Mouse (Mus musculus): ENCODE data around the gene Tmem54. TPM values are rescaled to one million over a fixed set of nuclear protein-coding genes. Genes with fewer than 3 reads are reported as not detected.

Gene Tmem54
- polyA plus RNA-seq, 3 experiments from 2014 or later = not detected

DNA sequence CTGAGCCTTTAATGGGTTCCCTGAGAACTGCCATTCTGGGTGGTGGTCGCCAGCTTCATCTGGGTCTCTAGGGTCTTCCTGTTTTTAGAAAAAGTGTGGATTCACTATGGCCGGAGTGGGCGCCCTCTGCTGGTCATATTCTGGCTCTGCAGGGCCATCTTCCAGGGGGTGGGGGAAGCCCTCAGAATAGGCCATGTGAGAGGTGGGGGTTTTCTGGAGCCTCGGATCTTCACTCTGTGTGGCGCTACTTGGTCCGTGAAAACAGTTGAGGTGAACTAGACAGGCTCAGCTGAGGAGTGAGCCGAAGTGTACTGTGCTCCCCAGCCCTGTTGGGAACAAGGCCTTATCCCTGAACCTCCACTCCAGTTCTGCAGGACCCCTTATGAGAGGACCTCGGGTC is 24.8 kb downstream of the Tmem54 start:
- ATAC-seq = peak; percentile 58

DNA sequence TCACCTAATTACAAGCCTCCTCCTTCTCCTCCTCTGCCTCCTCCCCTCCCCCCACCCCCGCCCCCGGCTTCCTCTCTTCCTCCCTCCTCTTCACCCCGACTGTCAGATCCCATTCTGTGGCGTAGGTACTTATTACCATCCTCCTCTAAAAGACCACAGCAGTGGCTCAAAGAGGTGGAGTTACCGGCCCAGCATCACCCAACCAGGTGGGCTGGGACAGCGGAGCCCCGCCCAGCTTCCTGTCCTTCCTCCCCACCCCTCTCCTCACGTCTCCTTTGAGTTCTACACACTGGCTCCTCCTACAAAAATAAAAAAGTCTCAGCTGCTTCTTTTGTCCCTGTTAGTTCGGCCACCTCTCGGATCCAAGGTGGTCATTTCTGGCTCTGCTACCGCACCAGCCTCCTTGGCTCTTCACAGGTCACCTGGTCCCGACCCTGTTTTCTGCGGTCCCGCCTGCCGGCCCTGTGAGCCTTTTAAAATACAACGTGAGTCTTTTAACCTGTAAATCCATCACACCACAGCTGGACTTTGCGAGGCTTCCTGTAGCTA is 25.5 kb downstream of the Tmem54 start:
- ATAC-seq = peak; percentile 90

DNA sequence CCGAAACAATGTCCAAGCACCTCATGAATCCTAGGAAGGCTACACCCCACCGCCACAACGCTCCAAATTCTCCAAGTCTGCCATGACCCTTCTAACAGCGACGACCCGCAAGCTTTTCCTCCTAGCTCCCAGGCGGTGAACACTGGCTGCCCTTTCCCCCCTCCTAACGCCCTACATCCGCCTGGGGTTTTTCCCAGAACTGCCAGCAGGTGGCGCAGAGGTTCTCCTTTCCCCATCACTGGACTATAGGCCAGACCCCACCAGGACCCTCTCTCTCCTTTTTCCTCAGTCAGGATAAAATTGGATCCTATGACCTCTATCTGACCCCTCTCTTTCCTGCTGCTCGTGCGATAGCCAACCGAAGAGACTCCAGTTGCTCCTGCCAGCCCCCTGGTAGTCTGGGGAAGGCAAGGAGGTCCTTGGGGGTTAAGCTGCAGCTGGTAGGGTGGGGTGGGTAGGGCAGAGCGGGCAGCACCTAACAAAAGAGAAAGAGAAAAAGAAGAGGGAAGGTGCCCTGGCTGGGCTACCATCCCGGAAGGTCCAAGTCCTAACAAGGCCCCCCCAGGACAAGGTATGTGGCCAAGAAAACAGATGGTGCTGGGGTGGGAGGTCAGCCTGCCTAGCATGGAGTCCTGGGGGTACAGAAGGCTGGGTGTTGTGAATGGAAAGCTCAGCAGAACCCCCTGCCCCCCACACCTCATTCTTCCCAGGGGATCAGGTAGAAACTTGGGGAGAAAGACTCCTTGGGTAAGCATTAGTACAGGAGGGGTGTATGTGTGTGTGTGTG is 29.6 kb downstream of the Tmem54 start:
- no peak for ATAC-seq

DNA sequence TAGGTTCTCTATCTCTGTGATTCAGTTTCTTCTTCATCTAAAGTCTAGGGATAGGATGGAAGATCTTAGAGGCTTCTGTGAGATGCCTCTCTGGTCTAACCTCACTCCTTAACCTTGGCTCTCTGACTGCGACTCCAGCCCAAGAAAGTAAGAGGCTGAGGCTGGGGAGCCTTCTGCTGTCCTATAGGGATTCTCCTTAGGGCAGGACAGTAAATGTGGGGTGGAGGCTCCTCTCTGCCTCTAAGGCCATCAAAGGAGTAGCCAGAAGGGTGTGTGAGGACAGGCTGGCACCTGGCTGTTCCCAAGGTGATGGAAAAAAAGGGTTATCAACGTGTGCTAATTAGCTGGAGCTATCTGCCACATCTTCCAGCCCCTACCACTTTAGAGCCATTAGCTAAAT is 30.3 kb downstream of the Tmem54 start:
- ATAC-seq = no peak

DNA sequence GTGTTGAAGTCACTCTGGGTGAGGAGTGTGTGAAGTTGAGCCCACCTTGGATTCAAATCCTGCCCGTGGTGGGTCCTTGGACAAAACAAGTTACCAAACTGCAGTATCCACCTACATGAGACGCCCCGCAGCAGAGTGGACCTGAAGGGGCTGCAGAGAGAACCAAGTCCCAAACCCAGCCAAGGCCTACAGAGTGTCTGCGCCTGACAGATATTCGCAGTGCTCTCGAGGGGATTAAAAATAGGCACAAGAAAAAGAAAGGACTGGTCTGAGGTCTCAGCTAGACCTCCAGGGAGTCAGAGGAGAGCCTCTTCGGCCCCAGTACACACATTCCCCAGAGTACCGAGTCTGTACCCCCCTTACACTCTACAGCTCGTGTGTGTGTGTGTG is 30.8 kb downstream of the Tmem54 start:
- ATAC-seq = no peak

DNA sequence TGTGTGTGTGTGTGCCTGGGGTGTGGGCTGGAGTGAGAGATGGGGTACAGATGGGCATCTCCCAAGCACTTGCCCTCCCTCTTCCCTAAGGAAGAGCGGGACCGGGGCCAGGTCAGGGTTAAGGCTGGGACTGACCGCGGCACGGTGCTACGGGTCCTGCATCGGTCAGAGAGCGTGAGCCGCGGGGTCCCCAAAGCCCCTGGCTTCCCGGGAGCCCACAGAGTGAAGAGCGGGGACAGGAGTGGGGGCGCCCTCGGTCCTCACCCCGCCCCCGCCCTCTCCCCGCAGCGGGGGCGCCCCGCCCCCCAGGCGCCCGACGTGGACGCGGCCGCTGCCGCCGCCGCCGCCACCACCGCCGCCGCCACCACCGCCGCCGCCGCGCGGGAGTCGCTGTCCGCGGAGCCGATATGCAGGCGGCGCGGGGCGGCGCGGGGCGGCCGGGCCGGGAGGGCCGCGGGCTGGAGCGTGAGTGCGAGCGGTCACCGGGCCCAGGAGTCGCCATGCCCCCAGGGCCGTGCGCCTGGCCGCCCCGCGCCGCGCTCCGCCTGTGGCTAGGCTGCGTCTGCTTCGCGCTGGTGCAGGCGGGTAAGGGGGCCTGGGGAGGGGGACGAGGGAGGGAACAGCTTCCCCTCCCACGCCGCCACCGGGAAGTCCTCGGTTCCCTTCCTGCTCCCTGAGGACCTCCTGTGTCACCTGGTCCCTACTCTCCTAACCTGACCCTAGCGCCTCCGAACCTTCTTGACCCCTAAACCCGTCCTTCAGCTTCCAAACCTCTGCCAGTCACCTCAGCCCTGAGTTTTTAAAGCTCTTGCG is 31.4 kb downstream of the Tmem54 start, which contains the start of gene Fndc5:
Fndc5 (plus strand) TSS at position 421 of the 813 bp plus-strand sequence.
- ATAC-seq = no peak

DNA sequence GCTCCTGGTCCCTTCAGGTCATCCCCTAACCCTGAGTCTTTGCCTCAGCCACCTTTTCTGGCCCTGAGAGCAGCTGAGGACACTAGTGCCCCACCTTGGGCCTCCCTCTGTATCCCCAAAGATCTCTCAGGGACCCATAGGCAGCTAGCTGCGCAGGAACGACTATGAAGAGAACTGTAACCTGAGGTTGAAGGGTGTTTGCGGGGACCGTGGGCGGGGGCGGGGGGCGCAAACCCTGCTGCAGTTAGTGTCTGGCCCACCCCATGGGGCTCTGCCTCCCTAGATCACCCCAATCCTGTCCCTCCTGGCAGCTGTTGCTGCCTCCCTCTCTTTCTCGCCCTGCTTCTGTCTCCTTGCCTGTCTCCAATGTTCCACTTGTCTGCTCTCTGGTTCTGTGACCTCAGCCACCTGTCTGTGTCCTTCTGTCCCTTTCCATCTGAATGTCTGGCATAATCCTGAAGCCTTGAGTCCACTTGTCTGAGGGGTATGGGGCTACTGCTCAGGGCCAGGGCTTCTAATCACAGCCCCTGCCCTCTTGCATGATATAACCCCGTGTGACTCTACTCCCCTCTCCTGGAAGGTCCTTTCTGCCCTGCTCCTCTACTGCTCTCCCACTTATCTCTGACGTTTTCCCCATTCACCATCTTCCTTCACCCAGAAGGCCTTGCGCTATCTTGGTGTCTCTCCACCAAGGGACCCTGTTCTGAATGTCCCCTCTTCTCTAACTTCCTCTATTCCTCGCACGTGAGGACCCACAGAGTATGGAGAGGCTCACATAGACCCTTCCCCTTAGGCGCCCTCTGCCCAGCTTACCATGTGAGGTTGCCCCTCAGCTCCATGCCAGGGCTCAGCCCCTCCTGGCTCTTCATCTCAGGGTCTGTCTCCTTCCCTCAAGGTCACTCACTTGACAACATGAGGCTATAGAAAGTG is 32.3 kb downstream of the Tmem54 start:
- no peak for ATAC-seq

DNA sequence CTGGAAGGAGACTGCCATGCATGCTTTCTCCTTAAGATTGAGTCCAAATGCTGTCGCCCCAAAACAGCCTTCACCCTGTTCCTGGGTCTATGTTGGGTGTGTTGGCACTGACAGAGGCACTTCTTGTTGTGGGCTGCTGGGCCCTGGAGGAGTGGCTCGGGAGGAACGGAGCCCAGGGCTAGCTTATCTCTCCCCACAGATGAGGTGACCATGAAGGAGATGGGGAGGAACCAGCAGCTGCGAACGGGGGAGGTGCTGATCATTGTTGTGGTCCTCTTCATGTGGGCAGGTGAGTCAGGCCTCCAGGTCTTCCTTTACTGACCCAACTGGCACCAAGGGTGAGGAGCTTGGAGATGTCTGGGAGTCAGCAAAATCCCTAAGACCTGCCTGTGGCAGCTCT is 34.3 kb downstream of the Tmem54 start:
- ATAC-seq = no peak

DNA sequence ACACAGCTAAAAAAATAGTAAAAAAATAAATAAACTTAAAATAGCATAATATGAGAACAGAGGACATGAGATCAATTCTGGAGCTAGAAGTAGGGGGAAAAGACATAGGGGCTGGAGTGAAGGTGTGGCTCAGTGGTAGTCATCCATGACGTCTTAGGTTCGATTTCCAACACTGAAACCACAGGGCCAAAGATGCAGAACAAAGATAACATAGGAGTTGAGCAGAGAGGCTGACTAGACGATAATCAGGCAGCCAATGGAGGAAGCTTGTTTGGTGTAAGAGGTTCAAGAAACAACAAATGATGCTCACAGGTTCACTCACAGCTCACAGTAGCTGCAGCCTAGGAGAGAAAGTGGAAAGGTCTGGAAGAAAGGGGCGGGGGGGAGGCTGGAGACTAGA is 35.5 kb downstream of the Tmem54 start:
- ATAC-seq = no peak

DNA sequence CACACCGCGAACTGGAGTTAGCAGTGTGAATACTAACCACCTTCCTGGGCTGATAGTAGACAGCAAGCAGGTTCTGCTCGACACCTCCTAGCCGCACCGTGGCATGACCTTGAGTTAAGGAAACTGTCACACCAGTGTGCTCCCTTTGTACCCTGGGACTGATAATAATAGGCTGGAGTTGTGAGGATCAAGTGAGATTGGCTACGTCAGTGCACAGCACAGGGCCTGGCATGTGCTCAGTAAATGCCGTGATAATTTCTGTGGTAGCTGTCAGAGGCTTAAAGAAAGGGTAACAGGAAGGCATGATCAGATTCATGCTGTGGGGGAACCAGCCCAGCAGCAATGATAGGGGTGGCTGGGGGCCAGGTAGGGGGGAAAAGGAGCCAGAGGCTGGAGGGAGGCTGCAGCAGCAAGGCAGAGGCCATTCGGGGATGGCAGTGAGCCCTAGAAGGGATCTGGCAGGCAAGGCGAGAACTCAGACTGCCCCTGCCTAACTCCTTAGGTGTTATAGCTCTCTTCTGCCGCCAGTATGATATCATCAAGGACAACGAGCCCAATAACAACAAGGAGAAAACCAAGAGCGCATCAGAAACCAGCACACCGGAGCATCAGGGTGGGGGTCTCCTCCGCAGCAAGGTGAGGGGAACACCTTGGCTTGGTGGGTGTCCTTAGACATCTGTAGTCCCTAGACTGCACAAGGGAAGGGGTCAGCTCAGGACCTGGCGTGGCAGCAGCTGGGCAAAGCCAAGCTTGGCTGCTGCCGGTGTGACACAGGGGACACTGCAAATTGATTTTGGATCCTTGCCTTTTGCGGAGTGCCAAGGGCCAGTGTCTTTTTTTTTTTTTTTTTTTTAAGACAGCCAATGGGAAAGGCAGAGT is 36.5 kb downstream of the Tmem54 start:
- no peak for ATAC-seq

DNA sequence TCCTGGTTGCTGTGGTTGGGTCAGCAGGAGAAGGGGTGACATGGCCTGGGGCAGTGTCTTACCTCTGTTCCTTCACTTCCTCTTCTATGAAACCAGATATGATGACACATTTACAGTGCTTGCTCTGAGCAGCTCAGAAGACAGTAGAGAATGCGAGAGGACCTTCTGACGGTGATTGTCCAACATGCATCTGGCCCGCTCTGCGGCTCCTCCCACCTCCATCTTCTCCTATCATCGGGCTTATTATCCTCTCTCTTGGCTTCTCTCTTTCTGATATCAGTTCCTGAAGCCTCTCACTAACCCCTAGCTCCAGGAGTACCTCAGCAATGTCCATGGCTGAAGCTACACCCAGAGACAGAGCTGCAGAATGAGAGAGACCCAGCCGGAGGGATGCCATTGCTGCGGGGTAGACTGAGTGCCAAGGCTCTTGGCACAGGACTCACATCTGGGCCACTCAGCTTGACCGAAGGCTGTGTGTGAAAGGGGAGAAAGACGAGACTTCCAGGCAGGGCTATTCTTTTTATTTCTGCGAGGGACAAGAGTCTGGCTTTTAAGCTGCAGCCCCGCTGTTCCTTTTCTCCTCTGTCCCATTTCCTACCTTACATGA is 37.2 kb downstream of the Tmem54 start:
- ATAC-seq = no peak

DNA sequence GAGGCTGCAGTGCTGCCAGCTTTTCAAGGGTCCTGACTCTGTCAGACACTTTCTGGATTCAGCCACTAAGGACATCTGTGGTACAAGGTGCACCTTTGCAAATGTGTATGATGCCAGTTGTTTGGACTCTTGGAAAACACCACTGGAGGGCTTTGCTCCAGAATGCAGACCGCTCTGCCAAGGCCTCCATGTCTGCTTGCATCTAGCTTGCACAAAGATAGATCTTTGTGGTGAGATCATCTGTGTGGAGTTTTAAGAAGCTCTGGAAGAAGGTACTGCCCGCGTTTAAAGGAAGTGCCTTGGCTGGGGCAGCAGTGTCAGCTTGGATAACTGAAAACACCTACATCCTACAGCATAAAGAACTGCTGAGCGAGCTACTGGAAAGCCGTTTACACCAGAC is 38.2 kb downstream of the Tmem54 start:
- ATAC-seq = no peak

DNA sequence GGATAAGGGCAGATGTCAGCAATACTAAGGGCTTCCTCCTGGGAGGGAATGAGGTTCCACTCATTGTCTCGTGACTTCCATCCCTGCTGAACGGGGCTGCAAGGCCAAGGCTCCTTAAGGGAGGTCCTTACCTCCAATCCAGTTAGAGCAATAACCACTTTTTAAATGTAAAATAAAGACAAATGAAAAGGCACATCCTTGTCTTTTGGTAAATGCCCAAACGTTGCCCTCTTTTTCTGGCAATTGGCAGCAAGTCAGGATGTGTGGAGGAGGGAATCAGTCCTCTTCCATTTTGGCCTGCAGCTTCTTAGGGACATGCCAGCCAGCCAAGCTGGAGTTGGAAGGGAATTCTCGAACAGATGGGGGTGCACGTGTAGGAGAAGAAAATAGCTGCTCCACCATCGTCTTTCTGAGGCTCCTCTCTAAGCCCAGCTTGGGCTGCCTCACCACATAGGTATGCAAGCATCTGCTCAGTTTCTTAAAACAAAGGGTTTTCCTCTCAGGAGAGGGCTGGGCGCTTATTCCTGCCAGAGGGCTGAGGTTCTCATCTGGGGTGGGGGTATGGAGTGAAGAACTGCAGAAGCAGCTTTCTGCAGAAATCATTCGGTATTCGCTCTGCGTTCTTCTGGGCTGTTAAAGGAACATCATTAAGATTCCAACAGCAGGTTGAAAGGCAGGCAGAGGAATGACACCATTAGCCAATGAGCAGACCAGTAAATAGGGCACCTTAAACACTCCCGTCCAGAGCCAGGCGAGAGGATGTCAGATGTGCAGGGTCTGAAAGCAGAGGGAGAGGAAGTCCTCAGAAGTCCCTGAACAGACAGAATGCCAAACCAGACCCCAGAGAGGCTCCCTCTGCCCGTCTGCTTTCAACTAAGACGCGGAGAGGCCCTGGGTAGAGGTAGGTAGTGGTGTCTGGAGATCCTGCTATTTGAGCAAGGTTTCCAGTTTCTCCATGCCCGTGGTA is 39.3 kb downstream of the Tmem54 start:
- ATAC-seq = no peak

DNA sequence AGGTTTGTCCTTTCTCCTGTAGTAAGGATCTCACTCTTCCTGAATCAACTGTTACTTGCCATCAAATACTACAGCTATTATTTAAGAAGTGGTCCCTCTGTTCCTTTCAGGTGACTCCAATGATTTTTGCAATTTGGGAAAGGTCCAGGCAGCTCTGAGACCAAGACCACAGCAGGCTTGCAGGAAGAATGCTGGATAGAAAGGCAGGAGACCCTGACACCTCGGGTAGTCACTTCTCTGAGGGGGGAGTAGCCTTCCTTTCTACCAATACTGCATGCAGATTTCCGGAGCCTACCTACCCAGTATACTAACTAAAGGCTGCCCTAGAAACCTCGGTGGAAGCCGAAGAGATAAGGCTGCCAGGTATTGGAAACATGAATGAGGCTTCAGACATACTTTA is 40.1 kb downstream of the Tmem54 start:
- ATAC-seq = no peak

DNA sequence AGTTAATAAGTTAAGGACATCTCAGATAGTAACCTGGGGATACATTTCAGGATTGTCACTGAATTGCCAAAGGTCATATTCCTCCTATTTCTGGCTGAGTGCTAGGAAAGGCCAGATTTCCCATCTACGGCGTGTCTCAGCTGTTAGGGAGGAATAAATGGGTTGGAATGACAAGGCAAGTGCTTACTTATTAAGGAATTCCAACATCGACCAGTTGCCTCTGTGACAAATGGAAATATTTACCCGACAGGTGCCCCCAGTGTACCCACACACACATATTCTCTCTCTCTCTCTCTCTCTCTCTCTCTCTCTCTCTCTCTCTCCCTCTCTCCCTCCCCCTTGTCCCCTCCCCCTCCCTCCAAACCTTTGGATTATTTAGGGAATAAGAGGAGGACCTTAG is 40.6 kb downstream of the Tmem54 start:
- ATAC-seq = no peak

DNA sequence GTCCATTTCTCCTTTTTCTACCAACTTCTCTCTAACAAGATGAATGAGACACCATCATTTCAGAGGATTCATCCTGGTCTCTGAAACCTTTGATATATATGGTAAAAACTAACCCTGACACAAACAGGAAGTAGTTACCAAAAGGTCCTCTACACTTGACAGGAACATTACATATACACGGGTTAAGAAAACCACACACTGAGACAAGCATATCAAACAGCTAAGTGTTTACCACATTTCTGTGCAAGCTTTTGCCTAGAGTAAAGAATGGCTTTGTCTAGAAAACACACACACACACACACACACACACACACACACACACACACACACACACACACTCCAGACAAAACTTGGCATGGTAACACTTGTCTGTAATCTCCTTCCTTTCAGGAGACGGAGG is 41.0 kb downstream of the Tmem54 start:
- peak; percentile 28 for ATAC-seq

DNA sequence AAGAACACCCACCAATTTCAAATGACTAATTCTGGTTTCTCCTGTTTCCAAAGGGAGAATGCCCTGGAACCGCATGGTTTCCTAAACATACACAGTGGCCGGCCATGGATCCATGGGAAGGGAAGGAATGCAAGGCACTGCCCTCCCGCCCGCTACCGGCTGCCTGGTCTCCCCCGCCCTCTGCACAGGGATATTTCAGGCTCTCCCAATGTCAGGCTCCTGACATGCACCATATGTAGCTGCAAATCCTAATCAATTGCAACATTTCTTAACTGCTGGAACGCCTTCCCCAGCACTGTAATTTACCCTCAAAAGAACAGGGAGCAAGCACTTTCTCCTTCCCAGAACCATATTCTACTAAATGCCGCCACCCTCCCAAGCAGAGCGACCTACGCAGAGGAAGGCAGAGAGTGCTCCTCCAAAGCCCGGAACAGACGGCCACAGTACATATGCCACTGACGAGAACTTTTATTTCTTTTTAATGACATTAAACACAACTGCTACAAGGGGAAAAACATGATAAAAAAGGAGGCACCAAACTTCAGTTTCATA is 42.3 kb downstream of the Tmem54 start:
- ATAC-seq = no peak

DNA sequence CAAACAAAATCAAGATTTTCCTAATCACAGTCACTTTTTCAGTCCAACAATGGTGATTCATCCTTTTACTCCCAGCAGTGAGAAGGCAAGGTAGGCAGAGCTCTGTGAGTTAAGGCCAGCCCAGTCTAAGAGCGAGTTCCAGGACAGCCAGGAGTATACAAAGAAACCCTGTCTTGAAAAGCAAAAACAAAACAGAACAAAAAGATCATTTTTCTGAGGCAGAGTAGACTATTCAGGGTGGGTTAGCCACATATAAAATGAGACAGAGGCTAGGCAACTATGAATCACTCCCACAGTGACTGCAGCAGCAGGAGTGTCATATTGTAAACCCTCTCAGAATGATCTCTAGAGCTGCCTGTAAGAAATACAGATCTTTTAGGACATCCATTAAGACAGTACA is 44.0 kb downstream of the Tmem54 start:
- no peak for ATAC-seq

DNA sequence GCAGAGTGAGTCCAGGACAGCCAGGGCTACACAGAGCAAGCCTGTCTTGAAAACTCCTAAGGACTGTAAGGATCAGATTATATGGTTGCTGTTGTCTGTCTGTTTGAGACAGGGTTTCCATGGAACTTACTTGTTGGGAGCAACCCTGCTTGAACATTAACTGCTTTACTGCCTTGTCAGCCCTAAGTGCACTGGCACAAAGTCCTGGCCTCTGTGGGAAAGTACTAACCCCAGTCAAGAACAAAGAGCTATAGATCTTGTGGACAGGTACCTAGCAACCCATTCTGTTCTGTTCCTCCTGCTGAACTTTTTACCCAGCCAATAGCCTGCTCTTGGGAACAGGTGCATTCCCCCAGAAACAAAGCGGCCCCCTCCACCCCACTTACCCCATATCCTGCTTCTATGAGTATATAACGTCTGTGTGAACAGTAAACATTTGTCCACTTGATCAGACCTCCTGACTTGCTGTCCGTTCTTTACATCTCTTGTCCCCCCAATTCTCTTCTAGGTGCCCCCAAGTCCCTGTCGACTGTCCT is 46.0 kb downstream of the Tmem54 start:
- no peak for ATAC-seq

Data from inflammation-experienced regulatory T-cells, adult 6 months (primary cell).